Mouse (Mus musculus): ENCODE data around the gene Cxadr. TPM values are rescaled to one million over a fixed set of nuclear protein-coding genes. Genes with fewer than 3 reads are reported as not detected.

Gene Cxadr
- polyA plus RNA-seq, 1 experiment from 2014 or later: 37.2 TPM

DNA sequence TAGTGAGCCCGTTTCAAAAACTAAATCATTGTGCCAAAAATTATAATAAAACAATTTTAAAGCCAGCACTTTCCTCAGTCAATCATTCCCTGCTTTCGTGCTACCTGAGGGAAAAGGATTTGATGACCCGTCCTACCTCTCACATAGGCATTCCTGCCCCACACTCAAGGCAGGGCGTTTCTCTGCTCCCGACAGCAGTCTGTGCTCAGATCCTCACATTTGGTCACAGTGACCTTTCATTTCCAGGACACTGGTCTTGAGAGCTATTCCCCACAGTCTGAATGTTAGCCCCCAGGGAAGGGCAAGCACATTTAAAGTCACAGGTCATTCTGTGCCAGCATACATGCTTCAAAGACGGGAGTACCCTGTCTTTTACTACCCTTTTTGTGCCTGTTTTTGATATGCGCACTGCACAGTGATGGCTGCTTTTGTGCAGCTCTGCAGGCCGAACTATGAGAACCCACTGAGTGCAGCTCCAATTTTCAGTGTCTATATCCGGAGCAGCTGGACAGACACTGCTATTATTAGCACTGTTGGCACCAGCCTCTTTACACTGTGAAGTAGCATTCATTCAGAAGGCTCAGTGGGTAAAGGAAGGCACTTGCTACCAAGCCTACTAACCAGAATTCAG lies 26.3 kb upstream of the Cxadr start:
- Histone ChIP-seq H3K36me3 (ENCODE audit: insufficient read depth, low read length) (no peaks in the 10 kb centered on the region), H3K27ac (ENCODE audit: low read length) (no peak overlapping the region), H3K9ac (replicated peaks; ENCODE audit: low read length) (no peak overlapping the region), H3K4me1 (ENCODE audit: insufficient read depth, low read length) (no peaks in the 10 kb centered on the region), H3K4me3 (ENCODE audit: low read length) (no peak overlapping the region), H3K9me3 (ENCODE audit: low read length) (no peaks in the 10 kb centered on the region), H3K27me3 (ENCODE audit: insufficient read depth, low read length) (no peaks in the 10 kb centered on the region), H3K4me2 (replicated peaks; ENCODE audit: low read depth, low read length) (no peak overlapping the region)
- 83% methylated on average over 9 of the region's 9 CpGs for whole genome bisulfite sequencing
- ATAC-seq (ENCODE audit: low FRiP score, low TSS enrichment): no peak

GRCm38 (mm10) chr16:78277567-78277966 lies 23.7 kb upstream of the Cxadr start:
- 43% methylated on average over 4 of the region's 4 CpGs for WGBS
- ATAC-seq (ENCODE audit: low FRiP score, low TSS enrichment): no peak

DNA sequence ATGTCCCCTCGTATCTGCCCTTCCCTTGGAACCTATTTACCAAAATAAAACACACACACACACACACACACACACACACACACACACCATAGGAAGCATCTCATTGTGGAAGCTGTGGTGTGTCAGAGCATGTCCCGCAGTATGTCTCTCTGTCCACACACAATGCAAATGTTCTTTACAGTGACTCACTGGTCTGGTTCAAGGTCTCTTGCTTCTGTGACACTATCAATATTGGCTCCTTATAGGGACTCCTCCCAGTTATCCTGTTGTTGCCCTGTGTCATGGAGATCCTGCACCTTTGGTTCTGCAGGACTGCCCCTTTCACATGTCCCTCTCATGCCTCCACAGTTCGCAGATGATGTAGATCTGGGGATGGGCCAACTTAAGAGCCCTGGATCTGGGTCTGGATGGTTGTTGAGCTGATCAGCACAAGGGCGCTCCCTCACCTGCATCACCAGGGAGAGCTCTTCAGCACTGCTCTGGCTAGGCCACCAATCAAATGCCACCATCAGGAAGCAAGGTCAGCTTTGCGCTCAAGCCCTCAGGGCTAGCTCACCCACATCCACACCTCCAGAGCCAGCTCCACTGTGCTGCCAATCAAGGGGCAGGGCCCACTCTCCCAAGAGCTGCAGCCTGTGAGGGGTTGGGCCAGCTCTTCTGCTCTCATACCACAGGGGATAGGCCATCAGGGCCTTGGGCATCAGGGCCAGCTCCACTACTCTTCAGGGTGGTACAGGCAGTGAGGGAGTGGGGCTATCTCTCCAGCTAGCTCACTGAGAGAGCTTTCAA lies 21.0 kb upstream of the Cxadr start:
- no peaks in the 10 kb centered on the region for H3K27me3 ChIP-seq (ENCODE audit: insufficient read depth, low read length)
- H3K36me3 ChIP-seq (ENCODE audit: insufficient read depth, low read length): no peaks in the 10 kb centered on the region
- no peak overlapping the region for H3K9ac ChIP-seq (replicated peaks; ENCODE audit: low read length)
- 82% methylated on average over 5 of the region's 5 CpGs for WGBS
- H3K4me2 ChIP-seq (replicated peaks; ENCODE audit: low read depth, low read length): no peak overlapping the region
- no peak overlapping the region for H3K27ac ChIP-seq (ENCODE audit: low read length)
- no peaks in the 10 kb centered on the region for H3K9me3 ChIP-seq (ENCODE audit: low read length)
- peak; percentile 61; the same call in 1 of the 2 replicates for ATAC-seq (ENCODE audit: low FRiP score, low TSS enrichment)
- H3K4me3 ChIP-seq (ENCODE audit: low read length): no peak overlapping the region
- H3K4me1 ChIP-seq (ENCODE audit: insufficient read depth, low read length): no peaks in the 10 kb centered on the region

More at GRCm38 (mm10) chr16:78277567-78277966, 23.7 kb upstream of the Cxadr start:
- Histone ChIP-seq H3K4me1 (ENCODE audit: insufficient read depth, low read length) (no peaks in the 10 kb centered on the region), H3K4me3 (ENCODE audit: low read length) (no peak overlapping the region), H3K9me3 (ENCODE audit: low read length) (no peaks in the 10 kb centered on the region), H3K36me3 (ENCODE audit: insufficient read depth, low read length) (no peaks in the 10 kb centered on the region), H3K27me3 (ENCODE audit: insufficient read depth, low read length) (no peaks in the 10 kb centered on the region), H3K4me2 (replicated peaks; ENCODE audit: low read depth, low read length) (no peak overlapping the region), H3K9ac (replicated peaks; ENCODE audit: low read length) (no peak overlapping the region), H3K27ac (ENCODE audit: low read length) (no peak overlapping the region)

- 53% methylated on average over 5 of the region's 5 CpGs for WGBS
Observed at GRCm38 (mm10) chr16:78283231-78283630, 18.1 kb upstream of the Cxadr start.

DNA sequence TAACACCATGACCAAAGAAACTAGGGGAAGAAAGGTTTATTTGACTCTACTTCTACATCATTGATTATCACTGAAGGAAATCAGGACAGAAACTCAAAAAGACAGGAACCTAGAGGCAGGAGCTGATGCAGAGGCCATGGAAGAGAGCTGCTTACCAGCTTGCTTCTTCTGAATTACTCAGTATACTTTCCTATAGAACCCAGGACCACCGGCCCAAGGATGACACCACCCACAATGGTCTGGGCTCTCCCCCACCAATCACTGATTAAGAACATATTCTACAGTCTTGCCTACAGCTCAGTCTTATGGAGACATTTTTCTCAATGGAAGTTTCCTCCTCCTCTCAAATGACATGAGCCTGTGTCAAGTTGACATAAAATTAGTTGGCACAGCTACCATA lies 7.2 kb upstream of the Cxadr start:
- H3K9me3 ChIP-seq (ENCODE audit: low read length): no peaks in the 10 kb centered on the region
- H3K4me2 ChIP-seq (replicated peaks; ENCODE audit: low read depth, low read length): no peak overlapping the region
- 86% methylated on average over 1 of the region's 1 CpGs for WGBS
- H3K27me3 ChIP-seq (ENCODE audit: insufficient read depth, low read length): no peaks in the 10 kb centered on the region
- no peak overlapping the region for H3K9ac ChIP-seq (replicated peaks; ENCODE audit: low read length)
- no peak for ATAC-seq (ENCODE audit: low FRiP score, low TSS enrichment)
- no peaks in the 10 kb centered on the region for H3K4me1 ChIP-seq (ENCODE audit: insufficient read depth, low read length)
- H3K4me3 ChIP-seq (ENCODE audit: low read length): no peak overlapping the region
- no peaks in the 10 kb centered on the region for H3K36me3 ChIP-seq (ENCODE audit: insufficient read depth, low read length)
- no peak overlapping the region for H3K27ac ChIP-seq (ENCODE audit: low read length)

More at GRCm38 (mm10) chr16:78283231-78283630, 18.1 kb upstream of the Cxadr start:
- Histone ChIP-seq H3K36me3 (ENCODE audit: insufficient read depth, low read length) (no peaks in the 10 kb centered on the region), H3K27ac (ENCODE audit: low read length) (no peak overlapping the region), H3K4me1 (ENCODE audit: insufficient read depth, low read length) (no peaks in the 10 kb centered on the region), H3K9me3 (ENCODE audit: low read length) (no peaks in the 10 kb centered on the region), H3K4me3 (ENCODE audit: low read length) (no peak overlapping the region), H3K27me3 (ENCODE audit: insufficient read depth, low read length) (no peaks in the 10 kb centered on the region), H3K4me2 (replicated peaks; ENCODE audit: low read depth, low read length) (no peak overlapping the region), H3K9ac (replicated peaks; ENCODE audit: low read length) (no peak overlapping the region)
- ATAC-seq (ENCODE audit: low FRiP score, low TSS enrichment): no peak

DNA sequence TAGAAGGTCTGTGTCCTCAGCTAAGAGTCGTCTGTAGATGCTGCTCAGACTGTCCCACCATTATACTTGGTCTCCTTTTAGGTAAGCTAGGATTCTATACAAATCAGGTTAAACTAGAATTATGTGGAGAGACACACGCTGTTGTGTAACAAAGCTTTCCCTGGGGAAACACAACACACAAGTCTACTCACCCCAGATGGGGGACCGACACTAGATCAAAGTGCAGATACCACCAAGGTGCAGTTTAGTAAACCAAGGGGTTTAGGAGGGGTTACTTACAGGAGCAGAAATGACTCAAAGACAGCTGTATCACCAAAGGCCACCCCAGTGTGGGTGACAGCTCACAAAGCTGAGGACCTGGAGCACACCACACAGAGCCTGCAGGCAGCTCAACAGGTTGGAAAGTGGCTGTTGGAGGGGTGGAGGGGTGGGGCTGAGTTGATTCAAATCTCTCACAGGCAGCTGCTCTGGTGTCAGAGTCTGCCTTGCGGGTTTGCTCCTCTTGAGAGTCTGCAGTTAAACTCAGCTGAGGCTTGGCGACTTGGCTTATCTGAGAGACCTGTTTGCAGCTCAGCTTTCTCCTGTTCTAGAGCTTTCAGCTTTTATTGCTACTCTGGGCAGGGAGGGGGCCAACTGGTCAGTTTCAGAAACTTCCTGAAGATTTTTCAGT lies 6.5 kb upstream of the Cxadr start:
- 0 out of 2 replicates have a peak, but pooled peaks have one; percentile 27 for ATAC-seq (ENCODE audit: low FRiP score, low TSS enrichment)
- no peak overlapping the region for H3K27ac ChIP-seq (ENCODE audit: low read length)
- WGBS: 43% methylated on average over 5 of the region's 5 CpGs

DNA sequence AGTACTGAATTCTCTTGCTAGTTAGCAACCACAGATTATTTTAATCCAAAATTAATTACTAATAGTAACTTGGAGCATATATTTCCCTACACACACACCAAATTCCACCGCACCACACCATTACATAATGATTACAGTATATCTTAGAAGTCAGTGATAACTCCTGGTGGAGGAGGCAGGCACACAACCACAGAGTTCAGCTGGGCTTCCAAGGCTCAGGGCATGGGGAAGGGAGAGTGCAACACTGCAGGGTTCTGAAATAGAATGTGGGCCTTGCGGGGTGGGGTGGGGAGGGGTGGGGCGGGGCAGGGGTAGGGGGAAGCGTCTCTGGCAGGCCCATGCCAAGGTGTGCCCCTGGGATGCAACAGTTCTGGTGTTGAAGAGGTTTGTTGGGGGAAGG lies 5.7 kb upstream of the Cxadr start:
- 0 out of 2 replicates have a peak, but pooled peaks cover 2% of the 10 kb centered on the region for H3K27me3 ChIP-seq (ENCODE audit: insufficient read depth, low read length)
- no peaks in the 10 kb centered on the region for H3K4me1 ChIP-seq (ENCODE audit: insufficient read depth, low read length)
- no peaks in the 10 kb centered on the region for H3K36me3 ChIP-seq (ENCODE audit: insufficient read depth, low read length)
- no peak for ATAC-seq (ENCODE audit: low FRiP score, low TSS enrichment)
- H3K9me3 ChIP-seq (ENCODE audit: low read length): no peaks in the 10 kb centered on the region
- H3K9ac ChIP-seq (replicated peaks; ENCODE audit: low read length): no peak overlapping the region
- no peak overlapping the region for H3K4me2 ChIP-seq (replicated peaks; ENCODE audit: low read depth, low read length)
- H3K4me3 ChIP-seq (ENCODE audit: low read length): no peak overlapping the region
- H3K27ac ChIP-seq (ENCODE audit: low read length): no peak overlapping the region
- 85% methylated on average over 3 of the region's 4 CpGs for WGBS

More for the DNA sequence above, 6.5 kb upstream of the Cxadr start:
- Histone ChIP-seq H3K4me1 (ENCODE audit: insufficient read depth, low read length) (no peaks in the 10 kb centered on the region), H3K36me3 (ENCODE audit: insufficient read depth, low read length) (no peaks in the 10 kb centered on the region), H3K9ac (replicated peaks; ENCODE audit: low read length) (no peak overlapping the region), H3K4me3 (ENCODE audit: low read length) (no peak overlapping the region), H3K9me3 (ENCODE audit: low read length) (no peaks in the 10 kb centered on the region), H3K27me3 (ENCODE audit: insufficient read depth, low read length) (no peaks in the 10 kb centered on the region), H3K4me2 (replicated peaks; ENCODE audit: low read depth, low read length) (no peak overlapping the region)

DNA sequence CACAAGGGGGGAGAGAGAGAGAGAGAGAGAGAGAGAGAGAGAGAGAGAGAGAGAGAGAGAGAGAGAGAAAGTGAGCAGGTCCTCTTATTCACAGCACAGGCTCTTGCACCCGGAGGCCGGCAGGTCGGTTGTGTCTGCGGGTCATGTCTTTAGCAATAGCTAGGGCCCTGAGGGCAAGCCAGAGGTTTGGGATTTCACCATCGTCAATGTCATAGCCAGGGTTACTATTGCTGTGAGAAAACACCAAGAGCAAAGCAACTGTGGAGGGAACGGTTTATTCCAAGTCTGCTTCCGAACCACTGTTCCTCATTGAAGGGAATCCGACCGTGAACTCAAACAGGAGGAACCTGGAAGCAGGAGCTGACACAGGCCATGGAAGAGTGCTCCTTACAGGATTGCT lies 5.2 kb upstream of the Cxadr start:
- Histone ChIP-seq H3K4me1 (ENCODE audit: insufficient read depth, low read length) (no peaks in the 10 kb centered on the region), H3K9ac (replicated peaks; ENCODE audit: low read length) (no peak overlapping the region), H3K27me3 (ENCODE audit: insufficient read depth, low read length) (0 out of 2 replicates have a peak, but pooled peaks cover 2% of the 10 kb centered on the region), H3K4me3 (ENCODE audit: low read length) (no peak overlapping the region), H3K36me3 (ENCODE audit: insufficient read depth, low read length) (no peaks in the 10 kb centered on the region), H3K27ac (ENCODE audit: low read length) (no peak overlapping the region), H3K9me3 (ENCODE audit: low read length) (no peaks in the 10 kb centered on the region), H3K4me2 (replicated peaks; ENCODE audit: low read depth, low read length) (no peak overlapping the region)
- 60% methylated on average over 9 of the region's 9 CpGs for WGBS
- no peak for ATAC-seq (ENCODE audit: low FRiP score, low TSS enrichment)

GRCm38 (mm10) chr16:78301831-78302677 lies 765 bp downstream of the Cxadr start:
- Histone ChIP-seq H3K9me3 (ENCODE audit: low read length) (no peaks in the 10 kb centered on the region), H3K4me3 (ENCODE audit: low read length) (peak overlapping the region; percentile 63), H3K27ac (ENCODE audit: low read length) (peak overlapping the region; percentile 67), H3K4me2 (replicated peaks; ENCODE audit: low read depth, low read length) (peak overlapping the region; percentile 74), H3K9ac (replicated peaks; ENCODE audit: low read length) (peak overlapping the region; percentile 66), H3K36me3 (ENCODE audit: insufficient read depth, low read length) (no peaks in the 10 kb centered on the region), H3K27me3 (ENCODE audit: insufficient read depth, low read length) (0 out of 2 replicates have a peak, but pooled peaks cover 2% of the 10 kb centered on the region), H3K4me1 (ENCODE audit: insufficient read depth, low read length) (peaks cover 11% of the 10 kb centered on the region; the same call in 1 of the 2 replicates)
- peak; percentile 57 for ATAC-seq (ENCODE audit: low FRiP score, low TSS enrichment)
- WGBS: under 1% methylated on average over 60 of the region's 65 CpGs
